Mouse (Mus musculus) neural tube, embryonic 12.5 days (tissue): ENCODE data around the gene Trib2. TPM values are rescaled to one million over a fixed set of nuclear protein-coding genes. Genes with fewer than 3 reads are reported as not detected.

Experiments
- ATAC-seq: fragments of 200-750 bp; cut with Nextera tagmentation; 2 replicates; pipeline ENCODE4 v1.8.0; 2017; ENCODE audit warnings: low read depth, mild to moderate bottlenecking, moderate TSS enrichment, moderate library complexity; ENCODE audit not compliant: low FRiP score
- H3K27ac ChIP-seq: fragments of 300-500 bp; sonication (generic); 2 replicates; pipeline ENCODE4 v1.5.1; 2016
- H3K27me3 ChIP-seq: fragments of 300-500 bp; sonication (generic); replicated peaks from 2 replicates; pipeline ENCODE4 v1.6.1; 2016; ENCODE audit warnings: mild to moderate bottlenecking
- H3K36me3 ChIP-seq: fragments of 300-500 bp; sonication (generic); 2 replicates; pipeline ENCODE4 v1.6.1; 2016; ENCODE audit warnings: mild to moderate bottlenecking
- H3K4me1 ChIP-seq: fragments of 300-500 bp; sonication (generic); 2 replicates; pipeline ENCODE4 v1.6.1; 2016
- H3K4me2 ChIP-seq: fragments of 300-500 bp; sonication (generic); replicated peaks from 2 replicates; pipeline ENCODE4 v1.6.1; 2016; ENCODE audit warnings: mild to moderate bottlenecking
- H3K4me3 ChIP-seq: fragments of 300-500 bp; sonication (generic); 2 replicates; pipeline ENCODE4 v1.5.1; 2016
- H3K9ac ChIP-seq: fragments of 300-500 bp; sonication (generic); 2 replicates; pipeline ENCODE4 v1.6.1; 2016; ENCODE audit warnings: mild to moderate bottlenecking
- H3K9me3 ChIP-seq: fragments of 300-500 bp; sonication (generic); 2 replicates; pipeline ENCODE4 v1.6.1; 2016; ENCODE audit warnings: mild to moderate bottlenecking
- WGBS: fragments of 180-500 bp; shearing (Covaris S2); methylation state at CpG from one replicate; pipeline ENCODE4 v1.1.7; 2016; 5-methylcytosine and 5-hydroxymethylcytosine counted together
- microRNA-seq: library from miRNA; unstranded; fragments of <30 nt; microRNA quantifications from one replicate; pipeline ENCODE4, GENCODE M21; 2017
- polyA plus RNA-seq: library from polyadenylated mRNA; unstranded; fragments of >200 nt; fragmentation: Nextera tagmentation; extraction: Ambion mirVana; gene quantifications from 2 replicates; pipeline ENCODE4 v1.2.1, GENCODE M21; 2016

The Trib2 gene
- polyA plus RNA-seq, 1 experiment from 2014 or later: 104 TPM

DNA sequence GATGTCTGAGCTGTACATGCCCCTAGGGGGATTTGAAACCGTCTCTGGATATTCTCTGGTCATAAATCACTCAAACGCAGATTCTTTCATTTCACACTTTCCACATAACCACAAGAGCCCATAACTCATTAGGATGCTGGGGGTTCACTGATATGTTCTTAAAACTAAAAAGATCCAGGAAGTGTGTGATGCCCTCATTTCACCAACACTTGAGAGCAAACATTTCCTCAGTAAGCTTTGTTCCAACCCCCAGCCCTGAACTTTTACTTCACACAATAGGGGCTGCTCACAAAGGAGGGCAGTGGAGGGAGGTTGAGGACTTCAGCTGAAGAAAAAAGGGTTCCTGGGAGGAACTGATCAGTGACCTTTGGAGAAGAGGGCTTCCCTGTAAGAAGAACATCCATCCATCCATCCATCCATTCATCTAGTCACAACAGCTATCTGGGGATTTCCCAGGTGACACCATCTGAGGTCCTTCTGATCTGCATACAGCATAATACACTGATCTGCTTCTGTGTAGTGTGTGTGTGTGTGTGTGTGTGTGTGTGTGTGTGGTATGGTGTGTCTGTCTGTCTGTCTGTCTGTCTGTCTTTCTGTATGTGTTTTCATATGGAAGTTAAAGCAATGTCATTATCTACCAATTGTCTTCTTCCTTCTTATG lies 61.6 kb downstream of the Trib2 start:
- H3K4me1 ChIP-seq: no peaks in the 10 kb centered on the region
- H3K4me2 ChIP-seq: no peak overlapping the region
- no peaks in the 10 kb centered on the region for H3K9me3 ChIP-seq
- 55% methylated on average over 2 of the region's 2 CpGs for WGBS
- H3K9ac ChIP-seq: no peak overlapping the region
- H3K4me3 ChIP-seq: no peak overlapping the region
- no peaks in the 10 kb centered on the region for H3K36me3 ChIP-seq
- no peaks in the 10 kb centered on the region for H3K27me3 ChIP-seq
- no peak for ATAC-seq
- H3K27ac ChIP-seq: no peak overlapping the region

DNA sequence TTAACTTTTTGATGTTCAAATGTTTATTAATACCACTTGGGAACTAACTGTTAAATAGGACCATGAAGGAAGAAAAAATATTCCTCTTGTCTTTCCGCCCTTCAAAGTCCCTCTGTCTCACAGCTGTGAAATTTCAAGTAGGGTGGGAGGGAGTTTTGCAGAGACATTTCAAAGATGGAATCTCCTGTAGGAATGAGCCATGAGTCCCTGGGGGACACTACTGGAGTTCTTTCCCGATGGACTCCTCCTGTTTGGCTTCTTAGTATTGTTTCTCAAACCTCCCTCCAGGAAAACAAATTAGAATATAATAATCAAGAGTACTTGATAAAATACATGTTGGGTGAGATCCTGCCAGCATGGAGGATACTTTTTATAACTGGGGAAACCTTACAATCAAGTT lies 62.1 kb downstream of the Trib2 start:
- ATAC-seq: no peak
- Histone ChIP-seq H3K4me3 (no peak overlapping the region), H3K9me3 (no peaks in the 10 kb centered on the region), H3K4me2 (no peak overlapping the region), H3K36me3 (no peaks in the 10 kb centered on the region), H3K4me1 (no peaks in the 10 kb centered on the region), H3K27ac (no peak overlapping the region), H3K9ac (no peak overlapping the region), H3K27me3 (no peaks in the 10 kb centered on the region)
- 76% methylated on average over 2 of the region's 2 CpGs for WGBS

DNA sequence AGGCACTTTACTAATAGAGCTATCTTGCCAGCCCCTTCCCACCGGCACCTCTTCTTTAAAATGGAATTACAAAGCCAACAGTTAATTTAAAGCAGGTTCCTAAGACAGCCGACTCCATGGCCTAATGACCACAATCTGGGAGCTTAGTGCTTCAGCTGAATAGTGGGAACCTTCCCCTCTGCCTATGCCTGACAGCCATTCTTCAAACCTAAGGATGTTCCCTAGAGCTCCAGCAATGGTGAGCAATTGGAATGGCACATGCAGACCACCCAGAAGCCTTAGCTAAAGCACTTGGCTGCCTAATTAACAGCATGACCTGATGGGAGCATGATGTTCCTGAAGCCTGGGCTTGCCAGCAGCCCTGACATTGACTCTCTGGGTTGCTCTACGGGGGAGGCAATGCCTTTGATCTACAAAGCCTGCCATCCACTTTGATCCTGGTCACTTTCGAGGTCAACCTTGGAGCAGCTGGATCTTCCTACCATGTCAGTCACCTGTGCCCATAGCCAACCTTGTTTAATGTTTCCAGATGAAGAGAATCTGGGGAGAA lies 67.0 kb downstream of the Trib2 start:
- Histone ChIP-seq H3K4me2 (no peak overlapping the region), H3K4me1 (no peaks in the 10 kb centered on the region)
- 6% methylated on average over 4 of the region's 4 CpGs for WGBS

DNA sequence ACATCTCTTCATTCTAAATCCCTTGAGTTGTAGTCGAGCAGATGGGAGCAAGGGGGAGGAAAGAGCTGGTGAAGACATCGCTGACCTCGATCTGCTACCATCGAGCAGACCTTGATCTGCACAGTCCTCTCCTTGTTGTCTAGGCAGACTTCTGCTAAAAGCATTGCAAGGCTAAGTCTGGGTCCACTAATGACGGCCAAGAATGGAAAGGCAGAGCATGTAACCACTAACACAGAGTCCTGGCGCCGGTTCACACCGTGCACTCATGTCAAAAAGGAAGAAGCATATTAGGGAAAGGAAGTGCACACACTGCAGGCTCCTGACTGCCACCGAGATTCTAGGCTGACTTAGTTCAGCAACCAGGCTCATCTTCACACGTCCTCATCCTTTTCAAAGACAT lies 71.0 kb downstream of the Trib2 start:
- no peaks in the 10 kb centered on the region for H3K4me1 ChIP-seq
- H3K27ac ChIP-seq: no peak overlapping the region
- no peak overlapping the region for H3K9ac ChIP-seq
- H3K36me3 ChIP-seq: no peaks in the 10 kb centered on the region
- ATAC-seq: no peak
- no peaks in the 10 kb centered on the region for H3K9me3 ChIP-seq
- H3K4me3 ChIP-seq: no peak overlapping the region
- no peak overlapping the region for H3K4me2 ChIP-seq
- 82% methylated on average over 10 of the region's 10 CpGs for WGBS
- H3K27me3 ChIP-seq: no peaks in the 10 kb centered on the region

More for the DNA sequence above, 67.0 kb downstream of the Trib2 start:
- Histone ChIP-seq H3K27ac (no peak overlapping the region), H3K9me3 (no peaks in the 10 kb centered on the region), H3K36me3 (no peaks in the 10 kb centered on the region), H3K9ac (no peak overlapping the region), H3K4me3 (no peak overlapping the region), H3K27me3 (no peaks in the 10 kb centered on the region)
- ATAC-seq: no peak

Small RNA genes lying within 50 kb of the gene (microRNA-seq; reads per million reads assigned to microRNA genes)
- not detected for gene Mir6387
